Mouse (Mus musculus): ENCODE data around the gene Prkg1. TPM values are rescaled to one million over a fixed set of nuclear protein-coding genes. Genes with fewer than 3 reads are reported as not detected.

Prkg1 gene
- polyA plus RNA-seq, 2 experiments, result 7.1 to 9.6 TPM

GRCm38 (mm10) chr19:31433446-31433845 is 331.4 kb downstream of the Prkg1 start:
- Histone ChIP-seq H3K4me2 (replicated peaks; ENCODE audit: low read depth, low read length, severe bottlenecking) (no peak overlapping the region), H3K9ac (ENCODE audit: low read depth, low read length, severe bottlenecking) (no peak overlapping the region), H3K36me3 (ENCODE audit: control insufficient read depth, insufficient read depth, low read length) (no peaks in the 10 kb centered on the region), H3K27ac (replicated peaks; ENCODE audit: low read depth, low read length) (no peak overlapping the region), H3K27me3 (ENCODE audit: control insufficient read depth, insufficient read depth, low read length) (no peaks in the 10 kb centered on the region), H3K9me3 (ENCODE audit: control insufficient read depth, low read length) (no peaks in the 10 kb centered on the region), H3K4me3 (replicated peaks; ENCODE audit: low read length) (no peak overlapping the region), H3K4me1 (ENCODE audit: control insufficient read depth, insufficient read depth, low read length) (no peaks in the 10 kb centered on the region)
- TF ChIP-seq POLR2A (IDR thresholded peaks at IDR 0.05; ENCODE audit: borderline replicate concordance, extremely low read depth, insufficient read depth, insufficient read length), result no peak
- DNase-seq (ENCODE audit: low spot score), result no peak
- no peak for ATAC-seq (ENCODE audit: low FRiP score, low read depth)
- WGBS, result 66% methylated on average over 1 of the region's 1 CpGs

- no peak overlapping the region for H3K4me2 ChIP-seq (replicated peaks; ENCODE audit: low read depth, low read length, severe bottlenecking)
- ATAC-seq (ENCODE audit: low FRiP score, low read depth), result no peak
- TF ChIP-seq POLR2A (IDR thresholded peaks at IDR 0.05; ENCODE audit: borderline replicate concordance, extremely low read depth, insufficient read depth, insufficient read length), result no peak
- no peak overlapping the region for H3K4me3 ChIP-seq (replicated peaks; ENCODE audit: low read length)
- no peak for DNase-seq (ENCODE audit: low spot score)
- no peak overlapping the region for H3K9ac ChIP-seq (ENCODE audit: low read depth, low read length, severe bottlenecking)
- 70% methylated on average over 2 of the region's 2 CpGs for WGBS
- H3K27ac ChIP-seq (replicated peaks; ENCODE audit: low read depth, low read length), result no peak overlapping the region
- H3K36me3 ChIP-seq (ENCODE audit: control insufficient read depth, insufficient read depth, low read length), result no peaks in the 10 kb centered on the region
- no peaks in the 10 kb centered on the region for H3K4me1 ChIP-seq (ENCODE audit: control insufficient read depth, insufficient read depth, low read length)
- no peaks in the 10 kb centered on the region for H3K9me3 ChIP-seq (ENCODE audit: control insufficient read depth, low read length)
- no peaks in the 10 kb centered on the region for H3K27me3 ChIP-seq (ENCODE audit: control insufficient read depth, insufficient read depth, low read length)
Observed at GRCm38 (mm10) chr19:31431411-31431810, 333.4 kb downstream of the Prkg1 start.

- H3K4me1 ChIP-seq (ENCODE audit: control insufficient read depth, insufficient read depth, low read length), result peaks cover 5% of the 10 kb centered on the region; the same call in 1 of the 2 replicates
- WGBS, result 75% methylated on average over 5 of the region's 5 CpGs
- ATAC-seq (ENCODE audit: low FRiP score, low read depth) (no peak), DNase-seq (ENCODE audit: low spot score) (no peak)
- H3K27me3 ChIP-seq (ENCODE audit: control insufficient read depth, insufficient read depth, low read length), result no peaks in the 10 kb centered on the region
- no peak overlapping the region for H3K4me2 ChIP-seq (replicated peaks; ENCODE audit: low read depth, low read length, severe bottlenecking)
- H3K27ac ChIP-seq (replicated peaks; ENCODE audit: low read depth, low read length), result no peak overlapping the region
- H3K4me3 ChIP-seq (replicated peaks; ENCODE audit: low read length), result no peak overlapping the region
- no peaks in the 10 kb centered on the region for H3K36me3 ChIP-seq (ENCODE audit: control insufficient read depth, insufficient read depth, low read length)
- no peak overlapping the region for H3K9ac ChIP-seq (ENCODE audit: low read depth, low read length, severe bottlenecking)
- 0 out of 2 replicates have a peak, but pooled peaks cover 3% of the 10 kb centered on the region for H3K9me3 ChIP-seq (ENCODE audit: control insufficient read depth, low read length)
- no peak for TF ChIP-seq POLR2A (IDR thresholded peaks at IDR 0.05; ENCODE audit: borderline replicate concordance, extremely low read depth, insufficient read depth, insufficient read length)
Observed at GRCm38 (mm10) chr19:31426142-31426541, 338.7 kb downstream of the Prkg1 start.

DNA sequence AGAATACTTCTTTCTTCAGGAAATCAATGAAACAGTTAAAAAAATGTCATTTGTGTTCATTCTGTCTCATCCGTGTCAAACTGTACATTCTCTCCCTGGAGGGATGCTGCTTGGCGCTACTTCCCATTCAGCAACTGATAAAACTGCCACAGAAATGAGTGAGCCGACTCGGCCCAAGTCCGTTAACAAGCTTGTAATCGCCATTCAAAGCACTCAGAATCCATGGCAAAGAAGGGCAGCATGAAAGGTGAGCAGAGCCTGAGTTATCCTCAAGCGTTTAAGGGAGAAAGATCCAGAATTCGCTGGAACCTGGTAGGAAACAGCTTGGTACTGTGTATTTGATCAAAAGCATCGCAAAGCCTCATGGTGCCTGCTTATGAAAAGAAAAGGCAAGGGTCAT is 339.6 kb downstream of the Prkg1 start:
- H3K36me3 ChIP-seq (ENCODE audit: control insufficient read depth, insufficient read depth, low read length), result no peaks in the 10 kb centered on the region
- ATAC-seq (ENCODE audit: low FRiP score, low read depth), result no peak
- 57% methylated on average over 9 of the region's 9 CpGs for whole genome bisulfite sequencing
- H3K4me3 ChIP-seq (replicated peaks; ENCODE audit: low read length), result no peak overlapping the region
- H3K4me1 ChIP-seq (ENCODE audit: control insufficient read depth, insufficient read depth, low read length), result peaks cover 5% of the 10 kb centered on the region; the same call in 1 of the 2 replicates
- no peaks in the 10 kb centered on the region for H3K27me3 ChIP-seq (ENCODE audit: control insufficient read depth, insufficient read depth, low read length)
- no peak overlapping the region for H3K27ac ChIP-seq (replicated peaks; ENCODE audit: low read depth, low read length)
- no peak overlapping the region for H3K4me2 ChIP-seq (replicated peaks; ENCODE audit: low read depth, low read length, severe bottlenecking)
- H3K9ac ChIP-seq (ENCODE audit: low read depth, low read length, severe bottlenecking), result no peak overlapping the region
- TF ChIP-seq POLR2A (IDR thresholded peaks at IDR 0.05; ENCODE audit: borderline replicate concordance, extremely low read depth, insufficient read depth, insufficient read length), result no peak
- no peak for DNase-seq (ENCODE audit: low spot score)
- 0 out of 2 replicates have a peak, but pooled peaks cover 3% of the 10 kb centered on the region for H3K9me3 ChIP-seq (ENCODE audit: control insufficient read depth, low read length)

DNA sequence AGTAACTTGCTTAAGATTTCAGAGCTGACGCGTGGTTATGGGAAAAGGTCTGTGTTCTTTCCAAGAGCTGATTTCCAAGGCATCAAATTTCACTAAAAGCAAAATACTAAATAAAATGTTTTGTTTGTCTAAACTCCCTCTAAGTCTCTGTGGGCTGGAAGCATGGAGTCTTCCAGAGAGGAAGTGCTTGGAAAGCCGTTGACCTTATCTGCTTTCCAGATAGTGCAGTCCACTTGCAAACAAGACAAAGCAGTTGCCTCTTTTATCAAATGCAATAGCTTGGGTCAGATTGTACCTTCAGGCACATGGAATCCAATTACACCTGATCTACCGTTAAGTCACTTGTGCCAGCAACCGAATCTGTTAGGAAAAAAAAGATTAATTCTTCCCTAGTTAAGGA is 340.5 kb downstream of the Prkg1 start:
- Histone ChIP-seq H3K27me3 (ENCODE audit: control insufficient read depth, insufficient read depth, low read length) (no peaks in the 10 kb centered on the region), H3K4me3 (replicated peaks; ENCODE audit: low read length) (no peak overlapping the region), H3K36me3 (ENCODE audit: control insufficient read depth, insufficient read depth, low read length) (no peaks in the 10 kb centered on the region), H3K4me2 (replicated peaks; ENCODE audit: low read depth, low read length, severe bottlenecking) (no peak overlapping the region), H3K9ac (ENCODE audit: low read depth, low read length, severe bottlenecking) (no peak overlapping the region), H3K4me1 (ENCODE audit: control insufficient read depth, insufficient read depth, low read length) (peaks cover 5% of the 10 kb centered on the region; the same call in 1 of the 2 replicates), H3K27ac (replicated peaks; ENCODE audit: low read depth, low read length) (no peak overlapping the region), H3K9me3 (ENCODE audit: control insufficient read depth, low read length) (0 out of 2 replicates have a peak, but pooled peaks cover 3% of the 10 kb centered on the region)
- TF ChIP-seq POLR2A (IDR thresholded peaks at IDR 0.05; ENCODE audit: borderline replicate concordance, extremely low read depth, insufficient read depth, insufficient read length), result no peak
- DNase-seq (ENCODE audit: low spot score) (no peak), ATAC-seq (ENCODE audit: low FRiP score, low read depth) (no peak)
- WGBS, result 38% methylated on average over 5 of the region's 5 CpGs

DNA sequence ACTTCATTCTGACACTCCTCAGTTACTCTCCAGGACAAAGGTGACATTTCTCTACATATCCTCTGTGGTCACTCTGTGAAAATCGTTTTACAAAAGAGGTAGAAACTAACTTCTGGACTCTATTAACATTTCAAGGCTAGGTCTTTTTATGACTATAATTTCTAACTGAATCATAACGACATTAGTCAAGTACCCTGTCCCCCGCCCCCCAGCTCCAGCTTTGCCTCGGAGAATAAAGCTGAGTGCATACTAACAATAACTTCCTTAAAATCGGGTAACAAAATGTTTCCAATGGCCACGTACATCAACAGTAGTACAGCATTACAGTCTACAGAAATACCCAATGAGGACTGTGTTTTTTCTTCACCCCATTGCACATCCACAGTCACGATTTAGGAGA is 351.3 kb downstream of the Prkg1 start:
- Histone ChIP-seq H3K4me2 (replicated peaks; ENCODE audit: low read depth, low read length, severe bottlenecking) (no peak overlapping the region), H3K4me1 (ENCODE audit: control insufficient read depth, insufficient read depth, low read length) (0 out of 2 replicates have a peak, but pooled peaks cover 2% of the 10 kb centered on the region), H3K9me3 (ENCODE audit: control insufficient read depth, low read length) (no peaks in the 10 kb centered on the region), H3K27ac (replicated peaks; ENCODE audit: low read depth, low read length) (no peak overlapping the region), H3K4me3 (replicated peaks; ENCODE audit: low read length) (no peak overlapping the region), H3K27me3 (ENCODE audit: control insufficient read depth, insufficient read depth, low read length) (no peaks in the 10 kb centered on the region), H3K36me3 (ENCODE audit: control insufficient read depth, insufficient read depth, low read length) (no peaks in the 10 kb centered on the region), H3K9ac (ENCODE audit: low read depth, low read length, severe bottlenecking) (no peak overlapping the region)
- 74% methylated on average over 7 of the region's 7 CpGs for WGBS
- TF ChIP-seq POLR2A (IDR thresholded peaks at IDR 0.05; ENCODE audit: borderline replicate concordance, extremely low read depth, insufficient read depth, insufficient read length), result no peak
- DNase-seq (ENCODE audit: low spot score) (no peak), ATAC-seq (ENCODE audit: low FRiP score, low read depth) (no peak)
